7 mouse cellular contexts compared by ENCODE assay signal in the genomic region with DNA sequence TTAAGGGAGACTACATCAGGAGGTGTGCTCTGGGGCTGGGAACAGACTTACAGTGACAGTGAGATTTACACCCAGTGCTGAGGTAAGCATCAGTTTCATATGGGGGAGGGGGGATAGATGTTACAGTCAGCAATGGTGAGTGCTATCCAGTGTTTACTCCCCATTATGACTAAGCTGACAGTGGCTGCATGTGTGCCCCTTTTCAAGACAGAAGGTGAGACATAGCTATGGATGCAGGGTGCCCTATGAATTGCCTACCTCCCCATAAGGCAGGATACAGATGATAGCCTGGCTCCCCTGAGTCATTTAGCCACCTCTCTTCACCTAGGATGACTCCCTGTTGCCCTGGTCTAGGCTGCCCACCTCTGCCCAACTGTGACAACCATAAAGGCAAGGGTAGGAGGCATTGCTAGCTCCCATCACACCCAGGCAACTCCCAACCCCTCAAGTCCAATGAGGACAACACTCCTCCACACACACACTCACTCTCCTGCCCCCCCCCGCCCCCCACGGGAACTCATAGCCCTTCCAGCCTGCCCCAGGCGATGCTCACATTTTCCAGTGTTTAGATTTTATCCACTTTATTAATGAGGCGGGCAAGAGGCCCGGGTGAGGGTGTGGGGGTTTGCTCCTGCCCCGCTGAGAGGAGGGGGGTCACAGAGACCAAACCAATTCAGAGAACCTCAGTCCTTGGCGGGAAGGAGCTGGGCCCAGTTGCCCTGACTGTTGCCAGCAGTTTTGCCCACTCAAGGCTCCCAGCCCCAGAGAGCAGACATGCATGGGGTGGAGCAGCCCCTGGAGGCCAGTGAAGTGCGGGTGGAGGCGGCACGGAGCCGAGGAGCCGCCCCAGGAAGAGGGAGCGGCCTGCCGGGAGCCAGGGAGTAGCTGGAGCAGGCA. TPM values are rescaled to one million over a fixed set of nuclear protein-coding genes. Genes with fewer than 3 reads are reported as not detected.
DNase-seq lines count a peak whose midpoint lies in the region; ATAC-seq and TF ChIP-seq lines count a peak whose summit lies in the region.

A gene (plus strand): TSS at position 710 of the 897 bp plus-strand sequence.

- peak within 1 kb of the TSS; percentile 13 for H3K9ac ChIP-seq in hindbrain, embryonic 16.5 days (ENCODE audit: low read depth, low read length)
- peak within 1 kb of the TSS; percentile 1; the same call in 1 of the 2 replicates for H3K9ac ChIP-seq in lung, embryonic 14.5 days

- TF ChIP-seq CTCF in E14TG2a.4 (conservative IDR thresholded peaks at IDR 0.05; ENCODE audit: low read length), result no peak
- 0 out of 2 replicates have a peak, but pooled peaks have one; percentile 26 for TF ChIP-seq CTCF in lung, embryonic 14.5 days (IDR thresholded peaks at IDR 0.05; ENCODE audit: low read depth)

- peaks cover 22% of the 10 kb centered on the region for H3K27me3 ChIP-seq in E14TG2a.4 (ENCODE audit: insufficient read depth, low read length)
- no peaks in the 10 kb centered on the region for H3K27me3 ChIP-seq in hindbrain, embryonic 16.5 days (replicated peaks; ENCODE audit: control insufficient read depth, insufficient read depth, low read length)
- H3K27me3 ChIP-seq in lung, embryonic 14.5 days (ENCODE audit: insufficient read depth, low read length), result peaks cover 9% of the 10 kb centered on the region; the same call in 1 of the 2 replicates

- peaks cover 71% of the 10 kb centered on the region for H3K4me1 ChIP-seq in E14TG2a.4 (replicated peaks; ENCODE audit: low read depth, low read length)
- peaks cover 34% of the 10 kb centered on the region for H3K4me1 ChIP-seq in hindbrain, embryonic 16.5 days (ENCODE audit: control insufficient read depth, insufficient read depth, low read depth, low read length)
- H3K4me1 ChIP-seq in lung, embryonic 14.5 days (ENCODE audit: insufficient read depth), result peaks cover 28% of the 10 kb centered on the region

- DNase-seq in Muller cell, postnatal 12 days (ENCODE audit: inconsistent ontology term), result peak; percentile 80
- DNase-seq in gastrocnemius, adult 8-10 months (ENCODE audit: low spot score in 2 of 2), result peak; percentile 33 to 54
- DNase-seq in lung, embryonic 14.5 days, result peak; percentile 74

- H3K4me3 ChIP-seq in E14TG2a.4 (replicated peaks; ENCODE audit: low read length), result peak within 1 kb of the TSS; percentile 76
- no peak within 1 kb of the TSS for H3K4me3 ChIP-seq in hindbrain, embryonic 16.5 days (ENCODE audit: low read length)
- no peak within 1 kb of the TSS for H3K4me3 ChIP-seq in lung, embryonic 14.5 days (ENCODE audit: low read depth, low read length)

- peak; percentile 4; the same call in 1 of the 2 replicates for ATAC-seq in hindbrain, embryonic 16.5 days
- ATAC-seq in lung, embryonic 14.5 days (ENCODE audit: insufficient read depth), result peak; percentile 47
- no peak for ATAC-seq in erythroid progenitor cell, adult 5-6 weeks (replicated peaks; ENCODE audit: low FRiP score, poor library complexity, severe bottlenecking)
- no peak for ATAC-seq in monocyte, adult 5-6 weeks (replicated peaks; ENCODE audit: insufficient number of reproducible peaks, low FRiP score, low TSS enrichment, poor library complexity, severe bottlenecking)

- peak within 1 kb of the TSS; percentile 17; the same call in 1 of the 2 replicates for H3K27ac ChIP-seq in hindbrain, embryonic 16.5 days (ENCODE audit: low read depth, low read length)
- peak within 1 kb of the TSS; percentile 51 for H3K27ac ChIP-seq in lung, embryonic 14.5 days (ENCODE audit: low read depth)

- peaks cover 61% of the 10 kb centered on the region for H3K36me3 ChIP-seq in E14TG2a.4 (ENCODE audit: insufficient read depth, low read length)
- H3K36me3 ChIP-seq in hindbrain, embryonic 16.5 days (ENCODE audit: control insufficient read depth, insufficient read depth, low read length), result peaks cover 14% of the 10 kb centered on the region
- H3K36me3 ChIP-seq in lung, embryonic 14.5 days (ENCODE audit: insufficient read depth), result peaks cover 26% of the 10 kb centered on the region

- 29% methylated on average over 14 of the region's 14 CpGs for WGBS in hindbrain, embryonic 16.5 days
- WGBS in lung, embryonic 14.5 days, result 10% methylated on average over 14 of the region's 14 CpGs

- H3K4me2 ChIP-seq in hindbrain, embryonic 16.5 days (ENCODE audit: low read length), result no peak within 1 kb of the TSS
- H3K4me2 ChIP-seq in lung, embryonic 14.5 days, result peak within 1 kb of the TSS; percentile 72

- H3K9me3 ChIP-seq in E14TG2a.4 (ENCODE audit: low read length), result no peaks in the 10 kb centered on the region; the same call in 1 of the 2 replicates
- no peaks in the 10 kb centered on the region for H3K9me3 ChIP-seq in hindbrain, embryonic 16.5 days (ENCODE audit: control insufficient read depth, low read length)
- no peaks in the 10 kb centered on the region for H3K9me3 ChIP-seq in lung, embryonic 14.5 days (ENCODE audit: low read depth, low read length)

RNA-seq across cellular contexts. Expression of the gene that starts here (rescaled TPM):
- total RNA-seq in gastrocnemius, adult 8-10 months (2022), result under 1 TPM in 2 of 4 experiments, not detected in 2; 0.15 to 0.16 TPM
- 0.61 and 0.87 TPM in 2 replicates for polyA plus RNA-seq in hindbrain, embryonic 16.5 days (2015; fragmentation: Nextera tagmentation; extraction: Ambion mirVana)
- 0.89 and 0.95 TPM in 2 replicates for polyA plus RNA-seq in lung, embryonic 14.5 days (2014; fragmentation: Nextera tagmentation; extraction: Ambion mirVana)
- total RNA-seq in erythroid progenitor cell, adult 5-6 weeks (2015; ENCODE audit: low replicate concordance), result not detected in 2 replicates
- total RNA-seq in erythroid progenitor cell, adult 5-6 weeks (2017; ENCODE audit: low replicate concordance), result 0.13 TPM in 1 of 2 replicates, not detected in the other
- 3.8 to 7.5 TPM (median 5.5 TPM) in 3 replicates for total RNA-seq in monocyte, adult 5-6 weeks (2017)

Comparison
In these comparisons a context has a peak if more than half of its experiments do, and no peak if none do; other contexts are left out.
1. Peak in DNase-seq in gastrocnemius, adult 8-10 months; RNA of the gene not detected or under 1 TPM.
2. Peak in ATAC-seq, H3K27ac ChIP-seq and H3K9ac ChIP-seq in hindbrain, embryonic 16.5 days; RNA of the gene not detected or under 1 TPM.
3. Peak in DNase-seq, ATAC-seq, H3K27ac ChIP-seq, H3K9ac ChIP-seq and H3K4me2 ChIP-seq in lung, embryonic 14.5 days; RNA of the gene not detected or under 1 TPM.